Mouse (Mus musculus) retina, postnatal 7 days (tissue): Measurements from ENCODE around the gene Pcca.
"Not testable (repeated sequence)": the region's sequence is repeated elsewhere in the genome, so short reads cannot be mapped to it uniquely, and the experiment has no call there.

ENCODE experiments used
- DNase-seq: peaks from one replicate; pipeline ENCODE4 v3.0.0-alpha.2; 2012; ENCODE audit warnings: low read depth, low spot score

Pcca gene

GRCm38 (mm10) chr14:122560893-122561452, 26.8 kb downstream of the Pcca start:
- DNase-seq = not testable (repeated sequence)

GRCm38 (mm10) chr14:122570862-122571261, 36.7 kb downstream of the Pcca start:
- no peak for DNase-seq

- DNase-seq = no peak
Measured at GRCm38 (mm10) chr14:122574064-122574751, 40.1 kb downstream of the Pcca start.

GRCm38 (mm10) chr14:122577816-122578215, 43.7 kb downstream of the Pcca start:
- no peak for DNase-seq

- no peak for DNase-seq
Measured at GRCm38 (mm10) chr14:122582057-122582456, 47.9 kb downstream of the Pcca start.

GRCm38 (mm10) chr14:122582491-122583077, 48.5 kb downstream of the Pcca start:
- no peak for DNase-seq

- DNase-seq = not testable (repeated sequence)
Measured at GRCm38 (mm10) chr14:122584087-122584486, 50.0 kb downstream of the Pcca start.

GRCm38 (mm10) chr14:122586942-122587341, 52.8 kb downstream of the Pcca start:
- DNase-seq = no peak

- no peak for DNase-seq
Measured at GRCm38 (mm10) chr14:122597534-122597933, 63.4 kb downstream of the Pcca start.

- no peak for DNase-seq
Measured at GRCm38 (mm10) chr14:122598802-122599201, 64.7 kb downstream of the Pcca start.

GRCm38 (mm10) chr14:122599839-122600238, 65.7 kb downstream of the Pcca start:
- no peak for DNase-seq

GRCm38 (mm10) chr14:122602701-122603100, 68.6 kb downstream of the Pcca start:
- DNase-seq = no peak

- DNase-seq = no peak
Measured at GRCm38 (mm10) chr14:122606499-122606898, 72.4 kb downstream of the Pcca start.

- no peak for DNase-seq
Measured at GRCm38 (mm10) chr14:122607456-122607855, 73.3 kb downstream of the Pcca start.

GRCm38 (mm10) chr14:122608323-122608722, 74.2 kb downstream of the Pcca start:
- no peak for DNase-seq

GRCm38 (mm10) chr14:122611035-122611434, 76.9 kb downstream of the Pcca start:
- no peak for DNase-seq

GRCm38 (mm10) chr14:122612317-122612716, 78.2 kb downstream of the Pcca start:
- DNase-seq = no peak

- no peak for DNase-seq
Measured at GRCm38 (mm10) chr14:122617656-122618055, 83.5 kb downstream of the Pcca start.

GRCm38 (mm10) chr14:122633416-122633815, 99.3 kb downstream of the Pcca start:
- DNase-seq = no peak

- no peak for DNase-seq
Measured at GRCm38 (mm10) chr14:122636601-122637000, 102.5 kb downstream of the Pcca start.

- DNase-seq = no peak
Measured at GRCm38 (mm10) chr14:122637798-122638555, 103.9 kb downstream of the Pcca start.

- no peak for DNase-seq
Measured at GRCm38 (mm10) chr14:122639168-122639720, 105.1 kb downstream of the Pcca start.
